Mouse (Mus musculus): ENCODE data around the gene Tgfbr3. TPM values are rescaled to one million over a fixed set of nuclear protein-coding genes. Genes with fewer than 3 reads are reported as not detected.

The Tgfbr3 gene
- polyA plus RNA-seq, 1 experiment from 2014 or later = 4.7 TPM

GRCm38 (mm10) chr5:107122622-107123021 lies 166.8 kb downstream of the Tgfbr3 start:
- H3K36me3 ChIP-seq (ENCODE audit: control insufficient read depth, insufficient read depth, low read length) = no peaks in the 10 kb centered on the region
- WGBS = 86% methylated on average over 4 of the region's 4 CpGs

GRCm38 (mm10) chr5:107121086-107121485 lies 168.3 kb downstream of the Tgfbr3 start:
- DNase-seq = no peak
- no peaks in the 10 kb centered on the region for H3K4me1 ChIP-seq (ENCODE audit: control insufficient read depth, insufficient read depth, low read length)
- H3K9me3 ChIP-seq (ENCODE audit: control insufficient read depth, low read length) = no peaks in the 10 kb centered on the region
- H3K27me3 ChIP-seq (ENCODE audit: control insufficient read depth, insufficient read depth, low read length) = no peaks in the 10 kb centered on the region
- no peak overlapping the region for H3K27ac ChIP-seq (replicated peaks; ENCODE audit: low read depth, low read length)
- WGBS = 79% methylated on average over 10 of the region's 10 CpGs
- no peak overlapping the region for H3K4me2 ChIP-seq (ENCODE audit: low read length)
- ATAC-seq (ENCODE audit: low FRiP score, low TSS enrichment) = no peak
- no peaks in the 10 kb centered on the region for H3K36me3 ChIP-seq (ENCODE audit: control insufficient read depth, insufficient read depth, low read length)
- no peak overlapping the region for H3K9ac ChIP-seq (replicated peaks; ENCODE audit: low read length)
- H3K4me3 ChIP-seq (replicated peaks; ENCODE audit: low read depth, low read length) = no peak overlapping the region

More at GRCm38 (mm10) chr5:107122622-107123021, 166.8 kb downstream of the Tgfbr3 start:
- ATAC-seq (ENCODE audit: low FRiP score, low TSS enrichment) (no peak), DNase-seq (no peak)
- Histone ChIP-seq H3K4me3 (replicated peaks; ENCODE audit: low read depth, low read length) (no peak overlapping the region), H3K27ac (replicated peaks; ENCODE audit: low read depth, low read length) (no peak overlapping the region), H3K4me1 (ENCODE audit: control insufficient read depth, insufficient read depth, low read length) (no peaks in the 10 kb centered on the region), H3K9ac (replicated peaks; ENCODE audit: low read length) (no peak overlapping the region), H3K27me3 (ENCODE audit: control insufficient read depth, insufficient read depth, low read length) (no peaks in the 10 kb centered on the region), H3K4me2 (ENCODE audit: low read length) (no peak overlapping the region), H3K9me3 (ENCODE audit: control insufficient read depth, low read length) (no peaks in the 10 kb centered on the region)

DNA sequence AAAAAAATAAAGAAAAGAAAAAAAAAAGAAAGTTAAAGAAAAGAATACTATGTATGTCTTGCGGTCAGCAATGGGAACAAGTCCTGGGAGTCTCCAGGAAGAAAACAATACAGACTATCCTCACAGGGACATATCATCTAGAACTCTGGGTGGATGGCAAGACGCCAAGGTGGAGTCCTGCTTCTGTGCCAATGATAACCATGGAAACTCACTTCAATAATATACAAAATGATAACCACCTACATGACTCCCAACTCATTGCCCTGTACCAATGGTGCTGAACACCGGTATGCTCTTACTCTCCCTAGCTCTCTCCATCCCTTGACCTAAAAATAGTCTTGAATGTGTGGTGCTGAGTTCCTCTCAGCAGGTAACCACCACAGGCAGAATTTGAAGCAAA lies 168.8 kb downstream of the Tgfbr3 start:
- Histone ChIP-seq H3K36me3 (ENCODE audit: control insufficient read depth, insufficient read depth, low read length) (no peaks in the 10 kb centered on the region), H3K27me3 (ENCODE audit: control insufficient read depth, insufficient read depth, low read length) (no peaks in the 10 kb centered on the region), H3K9me3 (ENCODE audit: control insufficient read depth, low read length) (no peaks in the 10 kb centered on the region), H3K4me1 (ENCODE audit: control insufficient read depth, insufficient read depth, low read length) (no peaks in the 10 kb centered on the region), H3K9ac (replicated peaks; ENCODE audit: low read length) (no peak overlapping the region), H3K4me2 (ENCODE audit: low read length) (no peak overlapping the region), H3K4me3 (replicated peaks; ENCODE audit: low read depth, low read length) (no peak overlapping the region), H3K27ac (replicated peaks; ENCODE audit: low read depth, low read length) (no peak overlapping the region)
- no peak for ATAC-seq (ENCODE audit: low FRiP score, low TSS enrichment)
- WGBS = 94% methylated on average over 3 of the region's 3 CpGs
- DNase-seq = no peak

- ATAC-seq (ENCODE audit: low FRiP score, low TSS enrichment) (no peak), DNase-seq (no peak)
- H3K4me1 ChIP-seq (ENCODE audit: control insufficient read depth, insufficient read depth, low read length) = no peaks in the 10 kb centered on the region
- H3K27me3 ChIP-seq (ENCODE audit: control insufficient read depth, insufficient read depth, low read length) = no peaks in the 10 kb centered on the region
- no peaks in the 10 kb centered on the region for H3K9me3 ChIP-seq (ENCODE audit: control insufficient read depth, low read length)
- no peak overlapping the region for H3K4me2 ChIP-seq (ENCODE audit: low read length)
- 67% methylated on average over 6 of the region's 6 CpGs for WGBS
- H3K36me3 ChIP-seq (ENCODE audit: control insufficient read depth, insufficient read depth, low read length) = no peaks in the 10 kb centered on the region
- H3K9ac ChIP-seq (replicated peaks; ENCODE audit: low read length) = no peak overlapping the region
- no peak overlapping the region for H3K27ac ChIP-seq (replicated peaks; ENCODE audit: low read depth, low read length)
- no peak overlapping the region for H3K4me3 ChIP-seq (replicated peaks; ENCODE audit: low read depth, low read length)
Observed at GRCm38 (mm10) chr5:107119896-107120295, 169.5 kb downstream of the Tgfbr3 start.

GRCm38 (mm10) chr5:107116821-107117220 lies 172.6 kb downstream of the Tgfbr3 start:
- H3K36me3 ChIP-seq (ENCODE audit: control insufficient read depth, insufficient read depth, low read length) = no peaks in the 10 kb centered on the region
- no peaks in the 10 kb centered on the region for H3K4me1 ChIP-seq (ENCODE audit: control insufficient read depth, insufficient read depth, low read length)
- H3K4me2 ChIP-seq (ENCODE audit: low read length) = no peak overlapping the region
- no peak overlapping the region for H3K27ac ChIP-seq (replicated peaks; ENCODE audit: low read depth, low read length)
- DNase-seq = no peak
- 92% methylated on average over 3 of the region's 3 CpGs for WGBS
- H3K27me3 ChIP-seq (ENCODE audit: control insufficient read depth, insufficient read depth, low read length) = no peaks in the 10 kb centered on the region
- H3K9ac ChIP-seq (replicated peaks; ENCODE audit: low read length) = no peak overlapping the region
- H3K9me3 ChIP-seq (ENCODE audit: control insufficient read depth, low read length) = no peaks in the 10 kb centered on the region
- H3K4me3 ChIP-seq (replicated peaks; ENCODE audit: low read depth, low read length) = no peak overlapping the region
- no peak for ATAC-seq (ENCODE audit: low FRiP score, low TSS enrichment)

DNA sequence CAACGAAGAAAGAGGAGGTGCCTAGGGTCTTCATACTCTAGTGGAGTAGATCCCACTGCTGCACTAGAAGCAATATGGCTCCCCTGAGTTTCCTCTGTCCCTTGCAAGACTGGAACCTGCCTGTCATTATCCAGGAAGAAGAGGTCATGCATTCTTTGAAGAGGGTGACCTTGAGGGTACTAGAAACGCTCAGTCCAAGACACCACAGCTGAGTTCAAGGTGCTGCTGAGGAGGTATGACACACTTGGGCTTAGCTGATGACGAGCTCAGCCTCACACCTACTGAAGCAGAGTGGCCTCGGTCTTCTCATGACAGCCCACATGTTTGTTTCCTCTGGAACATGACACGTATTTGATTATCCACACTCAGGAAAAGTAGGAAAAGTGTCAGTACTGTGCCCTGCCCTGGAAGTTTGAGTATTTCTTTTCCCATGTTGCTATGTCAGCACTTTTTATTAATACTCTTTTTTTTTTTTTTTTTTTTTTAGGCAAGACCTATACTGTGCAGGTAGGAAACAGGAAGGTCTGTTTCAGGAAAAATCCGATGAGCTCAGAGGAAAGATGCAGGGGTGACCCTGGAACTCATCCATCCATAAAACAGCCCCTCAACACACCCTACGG lies 176.7 kb downstream of the Tgfbr3 start:
- H3K27ac ChIP-seq (replicated peaks; ENCODE audit: low read depth, low read length) = no peak overlapping the region
- no peaks in the 10 kb centered on the region for H3K36me3 ChIP-seq (ENCODE audit: control insufficient read depth, insufficient read depth, low read length)
- no peaks in the 10 kb centered on the region for H3K9me3 ChIP-seq (ENCODE audit: control insufficient read depth, low read length)
- H3K4me1 ChIP-seq (ENCODE audit: control insufficient read depth, insufficient read depth, low read length) = peaks cover 10% of the 10 kb centered on the region
- DNase-seq (no peak), ATAC-seq (ENCODE audit: low FRiP score, low TSS enrichment) (no peak)
- H3K27me3 ChIP-seq (ENCODE audit: control insufficient read depth, insufficient read depth, low read length) = no peaks in the 10 kb centered on the region
- no peak overlapping the region for H3K9ac ChIP-seq (replicated peaks; ENCODE audit: low read length)
- no peak overlapping the region for H3K4me2 ChIP-seq (ENCODE audit: low read length)
- 84% methylated on average over 7 of the region's 7 CpGs for WGBS
- no peak overlapping the region for H3K4me3 ChIP-seq (replicated peaks; ENCODE audit: low read depth, low read length)

DNA sequence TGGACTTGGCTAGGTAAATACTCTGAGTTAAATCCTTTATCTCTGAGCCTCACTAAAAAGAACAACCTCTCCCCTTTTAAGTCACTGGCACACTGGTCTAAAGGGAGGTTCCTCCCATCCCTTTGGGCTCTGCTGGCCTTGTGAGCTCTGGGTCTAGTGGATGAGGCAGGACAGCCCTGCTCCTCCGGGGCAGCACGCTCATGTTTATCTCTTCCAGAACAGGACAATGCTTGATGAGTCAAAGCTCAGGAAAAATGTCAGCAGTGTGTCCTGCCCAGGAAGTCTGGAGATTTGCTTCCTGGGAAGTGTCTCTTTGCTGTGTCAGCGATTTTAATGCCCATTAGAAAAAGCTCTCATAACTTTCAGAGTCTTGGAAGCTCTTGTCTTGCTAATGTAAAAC lies 177.6 kb downstream of the Tgfbr3 start:
- no peak overlapping the region for H3K9ac ChIP-seq (replicated peaks; ENCODE audit: low read length)
- H3K4me1 ChIP-seq (ENCODE audit: control insufficient read depth, insufficient read depth, low read length) = peaks cover 10% of the 10 kb centered on the region
- H3K9me3 ChIP-seq (ENCODE audit: control insufficient read depth, low read length) = no peaks in the 10 kb centered on the region
- no peaks in the 10 kb centered on the region for H3K27me3 ChIP-seq (ENCODE audit: control insufficient read depth, insufficient read depth, low read length)
- no peaks in the 10 kb centered on the region for H3K36me3 ChIP-seq (ENCODE audit: control insufficient read depth, insufficient read depth, low read length)
- no peak overlapping the region for H3K27ac ChIP-seq (replicated peaks; ENCODE audit: low read depth, low read length)
- no peak overlapping the region for H3K4me3 ChIP-seq (replicated peaks; ENCODE audit: low read depth, low read length)
- 70% methylated on average over 3 of the region's 3 CpGs for WGBS
- no peak overlapping the region for H3K4me2 ChIP-seq (ENCODE audit: low read length)
- ATAC-seq (ENCODE audit: low FRiP score, low TSS enrichment) (no peak), DNase-seq (no peak)

DNA sequence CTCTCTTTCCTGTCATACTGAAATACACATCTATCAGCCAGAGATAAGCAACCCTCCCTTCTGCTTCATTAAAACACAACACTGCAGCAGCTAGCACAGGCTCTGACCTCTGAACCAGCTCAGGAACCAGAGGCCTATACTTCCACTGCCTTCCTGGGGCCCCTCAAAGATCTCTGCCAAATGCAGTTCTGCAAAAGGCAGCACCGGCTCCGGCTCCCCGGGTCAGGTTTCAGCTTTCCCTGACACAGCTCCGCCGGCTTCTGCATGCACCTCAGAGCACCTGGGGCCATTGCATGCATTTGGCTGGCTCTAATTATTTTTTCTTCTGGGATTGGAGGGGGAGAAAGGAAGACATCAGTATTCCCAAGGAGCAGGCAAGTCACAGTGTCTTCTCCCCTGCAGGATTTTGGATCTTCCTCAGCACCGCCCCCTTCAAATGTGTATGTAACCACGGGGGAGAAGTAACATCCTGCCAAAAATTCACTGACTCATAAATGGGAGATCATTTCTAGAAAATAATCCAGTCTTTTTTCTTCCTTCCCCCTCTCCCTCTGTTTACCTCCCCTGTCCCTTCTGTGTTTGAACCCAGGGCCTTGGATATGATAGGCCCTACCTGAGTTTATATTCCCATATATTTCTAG lies 178.4 kb downstream of the Tgfbr3 start:
- 0 out of 2 replicates have a peak overlapping the region, but pooled peaks have one; percentile 20 for H3K27ac ChIP-seq (replicated peaks; ENCODE audit: low read depth, low read length)
- ATAC-seq (ENCODE audit: low FRiP score, low TSS enrichment) = no peak
- H3K4me2 ChIP-seq (ENCODE audit: low read length) = no peak overlapping the region
- H3K9me3 ChIP-seq (ENCODE audit: control insufficient read depth, low read length) = no peaks in the 10 kb centered on the region
- no peak overlapping the region for H3K4me3 ChIP-seq (replicated peaks; ENCODE audit: low read depth, low read length)
- no peaks in the 10 kb centered on the region for H3K27me3 ChIP-seq (ENCODE audit: control insufficient read depth, insufficient read depth, low read length)
- no peak overlapping the region for H3K9ac ChIP-seq (replicated peaks; ENCODE audit: low read length)
- WGBS = 29% methylated on average over 7 of the region's 7 CpGs
- DNase-seq = peak; percentile 40
- peaks cover 10% of the 10 kb centered on the region for H3K4me1 ChIP-seq (ENCODE audit: control insufficient read depth, insufficient read depth, low read length)
- no peaks in the 10 kb centered on the region for H3K36me3 ChIP-seq (ENCODE audit: control insufficient read depth, insufficient read depth, low read length)

Measured in midbrain, embryonic 14.5 days (tissue).